Mouse (Mus musculus) cortical plate, adult 2 months (tissue): ENCODE data around the gene Rhpn2. TPM values are rescaled to one million over a fixed set of nuclear protein-coding genes. Genes with fewer than 3 reads are reported as not detected.

Experiments used
- H3K27ac ChIP-seq: fragments of 200-500 bp; 2 replicates; pipeline ENCODE4 v1.5.1; 2012; ENCODE audit warnings: low read length, control low read depth, inconsistent platforms; ENCODE audit not compliant: insufficient read depth
- H3K4me1 ChIP-seq: fragments of 200-500 bp; 2 replicates; pipeline ENCODE4 v1.6.1; 2011; ENCODE audit warnings: low read length; ENCODE audit not compliant: control insufficient read depth, insufficient read depth
- H3K4me3 ChIP-seq: fragments of 200-500 bp; 2 replicates; pipeline ENCODE4 v1.5.1; 2011; ENCODE audit warnings: mild to moderate bottlenecking, low read length, control low read depth; ENCODE audit not compliant: insufficient read depth
- CTCF ChIP-seq: fragments of 200-500 bp; IDR thresholded peaks from 2 replicates; pipeline ENCODE4 v1.5.1; 2011; ENCODE audit warnings: mild to moderate bottlenecking, control low read depth, low read length; ENCODE audit not compliant: insufficient read depth; ENCODE audit errors: extremely low read depth
- POLR2A ChIP-seq: fragments of 200-500 bp; IDR thresholded peaks from 2 replicates; pipeline ENCODE4 v1.6.1; 2011; ENCODE audit warnings: mild to moderate bottlenecking, low read length, control low read depth; ENCODE audit not compliant: insufficient read depth; ENCODE audit errors: extremely low read depth
- polyA plus RNA-seq: library from polyadenylated mRNA; depleted of rRNA; stranded (reverse); fragments of >200 nt; gene quantifications from 2 replicates; pipeline ENCODE4 v1.2.3, GENCODE M21; 2012

Gene Rhpn2
- polyA plus RNA-seq, 1 experiment = 5.8 TPM

- TF ChIP-seq CTCF (no peak), POLR2A (no peak)
- no peak overlapping the region for H3K4me3 ChIP-seq
- H3K4me1 ChIP-seq = peaks cover 2% of the 10 kb centered on the region
- no peak overlapping the region for H3K27ac ChIP-seq
Measured at GRCm38 (mm10) chr7:35319755-35320154, 14.2 kb upstream of the Rhpn2 start.

GRCm38 (mm10) chr7:35322161-35322560, 11.8 kb upstream of the Rhpn2 start:
- Histone ChIP-seq H3K4me3 (no peak overlapping the region), H3K4me1 (peaks cover 2% of the 10 kb centered on the region), H3K27ac (no peak overlapping the region)
- TF ChIP-seq POLR2A = no peak
- no peak for TF ChIP-seq CTCF

GRCm38 (mm10) chr7:35322732-35323420, 11.1 kb upstream of the Rhpn2 start:
- TF ChIP-seq CTCF (no peak), POLR2A (no peak)
- no peak overlapping the region for H3K27ac ChIP-seq
- no peaks in the 10 kb centered on the region for H3K4me1 ChIP-seq
- no peak overlapping the region for H3K4me3 ChIP-seq

GRCm38 (mm10) chr7:35331590-35331989, 2.4 kb upstream of the Rhpn2 start:
- H3K27ac ChIP-seq = no peak overlapping the region
- H3K4me1 ChIP-seq = peaks cover 2% of the 10 kb centered on the region; the same call in 1 of the 2 replicates
- H3K4me3 ChIP-seq = no peak overlapping the region
- TF ChIP-seq CTCF = no peak
- TF ChIP-seq POLR2A = no peak

- no peak for TF ChIP-seq POLR2A
- 0 out of 2 replicates have a peak, but pooled peaks have one; percentile 7 for TF ChIP-seq CTCF
- H3K4me1 ChIP-seq = peaks cover 2% of the 10 kb centered on the region; the same call in 1 of the 2 replicates
- H3K4me3 ChIP-seq = peak overlapping the region; percentile 73
- H3K27ac ChIP-seq = no peak overlapping the region
Measured at GRCm38 (mm10) chr7:35333231-35333651, 729 bp upstream of the Rhpn2 start.

GRCm38 (mm10) chr7:35334527-35335452, 820 bp downstream of the Rhpn2 start:
- TF ChIP-seq CTCF (no peak), POLR2A (no peak)
- Histone ChIP-seq H3K27ac (no peak overlapping the region), H3K4me1 (peaks cover 2% of the 10 kb centered on the region; the same call in 1 of the 2 replicates), H3K4me3 (peak overlapping the region; percentile 73)

- no peaks in the 10 kb centered on the region; the same call in 1 of the 2 replicates for H3K4me1 ChIP-seq
- H3K27ac ChIP-seq = peak overlapping the region; percentile 92
- H3K4me3 ChIP-seq = no peak overlapping the region
- TF ChIP-seq POLR2A = no peak
- no peak for TF ChIP-seq CTCF
Measured at GRCm38 (mm10) chr7:35340196-35340595, 6.2 kb downstream of the Rhpn2 start.

- TF ChIP-seq POLR2A (no peak), CTCF (no peak)
- peak overlapping the region; percentile 92; the same call in 1 of the 2 replicates for H3K27ac ChIP-seq
- no peaks in the 10 kb centered on the region for H3K4me1 ChIP-seq
- H3K4me3 ChIP-seq = no peak overlapping the region
Measured at GRCm38 (mm10) chr7:35341282-35341681, 7.3 kb downstream of the Rhpn2 start.

- TF ChIP-seq CTCF (no peak), POLR2A (no peak)
- Histone ChIP-seq H3K4me1 (no peaks in the 10 kb centered on the region), H3K27ac (0 out of 2 replicates have a peak overlapping the region, but pooled peaks have one; percentile 5), H3K4me3 (no peak overlapping the region)
Measured at GRCm38 (mm10) chr7:35342498-35342897, 8.5 kb downstream of the Rhpn2 start.

- H3K4me3 ChIP-seq = no peak overlapping the region
- no peak overlapping the region for H3K27ac ChIP-seq
- no peaks in the 10 kb centered on the region for H3K4me1 ChIP-seq
- TF ChIP-seq CTCF (no peak), POLR2A (no peak)
Measured at GRCm38 (mm10) chr7:35344785-35345330, 10.9 kb downstream of the Rhpn2 start.
